Mouse (Mus musculus): ENCODE data around the gene Minpp1. TPM values are rescaled to one million over a fixed set of nuclear protein-coding genes. Genes with fewer than 3 reads are reported as not detected.

The Minpp1 gene
- total and polyA plus RNA-seq, 2 experiments, result 35.3 to 53.9 TPM

DNA sequence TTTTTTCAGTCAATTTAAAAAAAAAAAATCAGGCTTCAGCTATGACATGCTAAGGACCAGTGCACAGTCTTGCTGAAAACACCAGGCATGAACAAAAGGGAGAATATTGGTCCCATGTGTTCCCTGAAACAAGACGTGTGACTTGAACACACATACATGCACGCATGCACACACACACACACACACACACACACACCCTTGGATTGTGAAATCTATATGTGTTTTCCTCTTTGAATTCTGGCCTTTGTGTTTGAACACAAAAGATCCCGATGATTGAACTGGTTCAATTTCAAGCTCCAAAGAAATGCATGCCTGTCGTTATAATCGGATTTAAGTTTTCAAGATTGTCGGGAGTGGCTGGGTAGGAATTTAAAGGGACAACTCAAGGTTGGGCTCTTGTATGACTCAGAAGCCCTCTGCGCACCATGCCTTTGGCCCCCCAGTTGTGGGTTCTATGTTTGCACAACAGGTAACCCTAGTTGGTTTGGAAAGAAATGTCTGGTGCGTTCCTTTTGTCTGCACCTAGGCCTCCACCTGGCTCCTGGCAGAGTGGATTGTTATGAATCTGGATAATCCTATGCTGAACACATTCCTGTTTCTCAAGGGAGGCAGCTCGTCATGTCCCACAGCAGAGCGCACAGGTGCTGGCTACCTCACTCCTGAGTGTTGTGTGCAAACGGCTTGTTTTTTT lies 43.8 kb downstream of the Minpp1 start:
- no peaks in the 10 kb centered on the region for H3K36me3 ChIP-seq (ENCODE audit: control insufficient read depth, insufficient read depth, low read length)
- 88% methylated on average over 11 of the region's 11 CpGs for WGBS
- no peaks in the 10 kb centered on the region for H3K27me3 ChIP-seq (ENCODE audit: control insufficient read depth, insufficient read depth, low read length)
- DNase-seq (ENCODE audit: extremely low read depth, low read depth, low spot score), result no peak
- peak overlapping the region; percentile 18 for H3K27ac ChIP-seq (replicated peaks; ENCODE audit: insufficient read depth, low read depth, low read length)
- no peak overlapping the region for H3K4me3 ChIP-seq (ENCODE audit: insufficient read depth, low read depth, low read length)
- H3K4me1 ChIP-seq (ENCODE audit: control insufficient read depth, insufficient read depth, low read length), result peaks cover 31% of the 10 kb centered on the region
- H3K9ac ChIP-seq (ENCODE audit: low read depth, low read length), result no peak overlapping the region
- 0 out of 2 replicates have a peak, but pooled peaks cover 3% of the 10 kb centered on the region for H3K79me2 ChIP-seq (ENCODE audit: control insufficient read depth, insufficient read depth, low read length)
- no peak for TF ChIP-seq POLR2A (IDR thresholded peaks at IDR 0.05; ENCODE audit: extremely low read depth, insufficient read depth, low read length)
- TF ChIP-seq CTCF (IDR thresholded peaks at IDR 0.05; ENCODE audit: low read depth, low read length), result no peak

- 0 out of 2 replicates have a peak, but pooled peaks cover 3% of the 10 kb centered on the region for H3K79me2 ChIP-seq (ENCODE audit: control insufficient read depth, insufficient read depth, low read length)
- H3K4me1 ChIP-seq (ENCODE audit: control insufficient read depth, insufficient read depth, low read length), result peaks cover 30% of the 10 kb centered on the region
- TF ChIP-seq CTCF (IDR thresholded peaks at IDR 0.05; ENCODE audit: low read depth, low read length), result no peak
- no peak for TF ChIP-seq POLR2A (IDR thresholded peaks at IDR 0.05; ENCODE audit: extremely low read depth, insufficient read depth, low read length)
- H3K27me3 ChIP-seq (ENCODE audit: control insufficient read depth, insufficient read depth, low read length), result no peaks in the 10 kb centered on the region
- peak overlapping the region; percentile 18 for H3K27ac ChIP-seq (replicated peaks; ENCODE audit: insufficient read depth, low read depth, low read length)
- 91% methylated on average over 7 of the region's 7 CpGs for WGBS
- no peaks in the 10 kb centered on the region for H3K36me3 ChIP-seq (ENCODE audit: control insufficient read depth, insufficient read depth, low read length)
- H3K4me3 ChIP-seq (ENCODE audit: insufficient read depth, low read depth, low read length), result no peak overlapping the region
- H3K9ac ChIP-seq (ENCODE audit: low read depth, low read length), result no peak overlapping the region
- DNase-seq (ENCODE audit: extremely low read depth, low read depth, low spot score), result no peak
These were observed 44.7 kb downstream of the Minpp1 start for GRCm38 (mm10) chr19:32530296-32530695.

DNA sequence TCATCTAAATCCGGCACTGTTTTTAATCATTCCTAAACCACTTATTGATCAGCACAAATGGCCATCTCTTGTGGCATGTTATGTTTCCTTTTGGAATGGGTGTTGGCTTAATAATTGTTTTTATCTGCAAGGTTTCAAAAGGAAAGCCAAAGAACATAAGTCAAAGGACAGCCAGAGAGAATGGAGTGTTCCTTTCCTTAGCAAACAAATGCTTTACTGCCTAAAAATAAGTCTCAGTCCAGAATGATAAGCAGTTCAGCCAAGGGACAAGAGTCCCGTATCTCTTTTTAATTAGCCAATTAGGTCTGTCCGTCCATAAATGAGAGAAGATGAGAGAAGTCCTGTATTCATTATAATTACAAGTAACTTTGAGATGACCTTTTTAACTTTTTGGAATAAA lies 46.8 kb downstream of the Minpp1 start:
- WGBS, result 9% methylated on average over 3 of the region's 3 CpGs
- Histone ChIP-seq H3K9ac (ENCODE audit: low read depth, low read length) (no peak overlapping the region), H3K4me3 (ENCODE audit: insufficient read depth, low read depth, low read length) (no peak overlapping the region), H3K79me2 (ENCODE audit: control insufficient read depth, insufficient read depth, low read length) (no peaks in the 10 kb centered on the region), H3K4me1 (ENCODE audit: control insufficient read depth, insufficient read depth, low read length) (peaks cover 27% of the 10 kb centered on the region), H3K27ac (replicated peaks; ENCODE audit: insufficient read depth, low read depth, low read length) (peak overlapping the region; percentile 91), H3K36me3 (ENCODE audit: control insufficient read depth, insufficient read depth, low read length) (no peaks in the 10 kb centered on the region), H3K27me3 (ENCODE audit: control insufficient read depth, insufficient read depth, low read length) (no peaks in the 10 kb centered on the region)
- DNase-seq (ENCODE audit: extremely low read depth, low read depth, low spot score), result peak; percentile 100
- TF ChIP-seq CTCF (IDR thresholded peaks at IDR 0.05; ENCODE audit: low read depth, low read length), result no peak
- TF ChIP-seq POLR2A (IDR thresholded peaks at IDR 0.05; ENCODE audit: extremely low read depth, insufficient read depth, low read length), result no peak

GRCm38 (mm10) chr19:32532737-32533505 lies 47.4 kb downstream of the Minpp1 start:
- TF ChIP-seq POLR2A (IDR thresholded peaks at IDR 0.05; ENCODE audit: extremely low read depth, insufficient read depth, low read length) (no peak), CTCF (IDR thresholded peaks at IDR 0.05; ENCODE audit: low read depth, low read length) (no peak)
- peak; percentile 79 for DNase-seq (ENCODE audit: extremely low read depth, low read depth, low spot score)
- no peaks in the 10 kb centered on the region for H3K27me3 ChIP-seq (ENCODE audit: control insufficient read depth, insufficient read depth, low read length)
- no peaks in the 10 kb centered on the region for H3K79me2 ChIP-seq (ENCODE audit: control insufficient read depth, insufficient read depth, low read length)
- no peak overlapping the region for H3K9ac ChIP-seq (ENCODE audit: low read depth, low read length)
- no peak overlapping the region for H3K4me3 ChIP-seq (ENCODE audit: insufficient read depth, low read depth, low read length)
- 39% methylated on average over 7 of the region's 7 CpGs for WGBS
- H3K27ac ChIP-seq (replicated peaks; ENCODE audit: insufficient read depth, low read depth, low read length), result peak overlapping the region; percentile 73
- H3K4me1 ChIP-seq (ENCODE audit: control insufficient read depth, insufficient read depth, low read length), result peaks cover 24% of the 10 kb centered on the region
- H3K36me3 ChIP-seq (ENCODE audit: control insufficient read depth, insufficient read depth, low read length), result no peaks in the 10 kb centered on the region

DNA sequence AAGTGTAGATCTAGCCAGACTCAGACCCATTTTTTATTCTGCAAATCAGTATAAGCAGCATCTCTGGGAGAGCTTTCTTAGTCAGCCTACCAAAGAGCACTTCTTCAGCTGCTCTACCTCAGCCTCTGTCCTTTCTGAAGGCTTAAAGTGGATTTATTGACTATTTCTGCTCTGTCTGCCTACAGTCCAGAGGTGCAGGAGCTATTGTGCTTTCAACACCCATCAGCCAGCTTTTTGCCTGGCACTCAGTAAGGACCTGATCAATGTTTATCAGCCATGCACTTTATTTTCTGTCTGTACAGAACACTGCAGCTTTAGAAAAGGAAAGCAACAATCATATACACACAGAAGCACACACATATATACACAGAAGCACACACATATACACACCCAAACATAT lies 49.3 kb downstream of the Minpp1 start:
- peak; percentile 80 for DNase-seq (ENCODE audit: extremely low read depth, low read depth, low spot score)
- no peak overlapping the region for H3K4me3 ChIP-seq (ENCODE audit: insufficient read depth, low read depth, low read length)
- peak overlapping the region; percentile 58 for H3K27ac ChIP-seq (replicated peaks; ENCODE audit: insufficient read depth, low read depth, low read length)
- peaks cover 24% of the 10 kb centered on the region for H3K4me1 ChIP-seq (ENCODE audit: control insufficient read depth, insufficient read depth, low read length)
- no peak for TF ChIP-seq POLR2A (IDR thresholded peaks at IDR 0.05; ENCODE audit: extremely low read depth, insufficient read depth, low read length)
- no peak for TF ChIP-seq CTCF (IDR thresholded peaks at IDR 0.05; ENCODE audit: low read depth, low read length)
- H3K9ac ChIP-seq (ENCODE audit: low read depth, low read length), result no peak overlapping the region
- no peaks in the 10 kb centered on the region for H3K36me3 ChIP-seq (ENCODE audit: control insufficient read depth, insufficient read depth, low read length)
- H3K27me3 ChIP-seq (ENCODE audit: control insufficient read depth, insufficient read depth, low read length), result no peaks in the 10 kb centered on the region
- no peaks in the 10 kb centered on the region for H3K79me2 ChIP-seq (ENCODE audit: control insufficient read depth, insufficient read depth, low read length)

All from liver, adult 2 months (tissue).